Mouse (Mus musculus): ENCODE data around the gene Olfr401. TPM values are rescaled to one million over a fixed set of nuclear protein-coding genes. Genes with fewer than 3 reads are reported as not detected.
"Not testable (repeated sequence)": the region's sequence is repeated elsewhere in the genome, so short reads cannot be mapped to it uniquely, and the experiment has no call there.

The Olfr401 gene
- total RNA-seq (2021) (not detected), polyA plus RNA-seq (2012; rRNA removed) (not detected in 2 replicates)
- long read RNA-seq: 0 reads

GRCm38 (mm10) chr11:74113412-74113811 lies at the start of gene Olfr401:
TSS of gene Olfr401 (plus strand) at chr11:74113712.
- no peaks in the 10 kb centered on the region for H3K79me2 ChIP-seq (replicated peaks; ENCODE audit: control insufficient read depth, insufficient read depth, low read length)
- H3K4me3 ChIP-seq: no peak within 1 kb of the TSS
- TF ChIP-seq CTCF (IDR thresholded peaks at IDR 0.05) (no peak), POLR2A (IDR thresholded peaks at IDR 0.05; ENCODE audit: insufficient read depth, low read depth, low read length) (no peak), EP300 (IDR thresholded peaks at IDR 0.05; ENCODE audit: insufficient read depth, low read depth, low read length) (no peak)
- no peak within 1 kb of the TSS for H3K9ac ChIP-seq (ENCODE audit: low read depth, low read length)
- no peak for DNase-seq
- no peaks in the 10 kb centered on the region for H3K27me3 ChIP-seq (ENCODE audit: control insufficient read depth, insufficient read depth, low read length)
- intact Hi-C loops (cut with DNase I): no loop called here
- no peak within 1 kb of the TSS for H3K27ac ChIP-seq
- H3K4me1 ChIP-seq (ENCODE audit: control insufficient read depth, insufficient read depth, low read length): no peaks in the 10 kb centered on the region
- no peaks in the 10 kb centered on the region for H3K36me3 ChIP-seq (ENCODE audit: control insufficient read depth, insufficient read depth, low read length)

- no peaks in the 10 kb centered on the region for H3K27me3 ChIP-seq (ENCODE audit: control insufficient read depth, insufficient read depth, low read length)
- no peak within 1 kb of the TSS for H3K4me3 ChIP-seq
- no peak for DNase-seq
- no peaks in the 10 kb centered on the region for H3K36me3 ChIP-seq (ENCODE audit: control insufficient read depth, insufficient read depth, low read length)
- WGBS: 83% methylated on average over 1 of the region's 1 CpGs
- intact Hi-C loops (cut with DNase I): no loop called here
- TF ChIP-seq EP300 (IDR thresholded peaks at IDR 0.05; ENCODE audit: insufficient read depth, low read depth, low read length): no peak
- no peak for TF ChIP-seq CTCF (IDR thresholded peaks at IDR 0.05)
- TF ChIP-seq POLR2A (IDR thresholded peaks at IDR 0.05; ENCODE audit: insufficient read depth, low read depth, low read length): no peak
- no peak within 1 kb of the TSS for H3K27ac ChIP-seq
- H3K79me2 ChIP-seq (replicated peaks; ENCODE audit: control insufficient read depth, insufficient read depth, low read length): no peaks in the 10 kb centered on the region
- no peak within 1 kb of the TSS for H3K9ac ChIP-seq (ENCODE audit: low read depth, low read length)
- no peaks in the 10 kb centered on the region for H3K4me1 ChIP-seq (ENCODE audit: control insufficient read depth, insufficient read depth, low read length)
Observed at GRCm38 (mm10) chr11:74069655-74070054, 43.9 kb upstream of the Olfr401 start, which contains the start of gene Zfp616. TSS of gene Zfp616 (plus strand) at chr11:74069955.

DNA sequence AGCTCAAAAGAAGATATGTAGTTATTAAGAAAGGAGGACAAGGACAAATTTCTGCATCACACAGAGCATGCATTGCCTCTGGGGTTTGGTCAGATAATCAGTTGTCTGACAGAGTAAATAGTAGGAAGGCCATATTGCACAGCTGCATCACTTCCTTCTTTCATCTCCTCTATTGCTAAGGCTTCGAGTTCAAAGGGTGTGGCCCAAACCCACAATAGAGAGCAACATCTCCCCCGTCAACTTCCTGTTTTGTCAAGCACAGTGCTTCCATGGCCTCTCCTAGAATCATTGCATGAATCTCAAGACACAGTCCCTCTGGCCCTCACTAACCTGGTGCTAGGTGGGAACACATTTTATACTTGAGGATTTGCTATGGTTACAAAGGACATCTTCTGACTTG lies 12.8 kb upstream of the Olfr401 start:
- TF ChIP-seq CTCF (IDR thresholded peaks at IDR 0.05) (no peak), POLR2A (IDR thresholded peaks at IDR 0.05; ENCODE audit: insufficient read depth, low read depth, low read length) (no peak), EP300 (IDR thresholded peaks at IDR 0.05; ENCODE audit: insufficient read depth, low read depth, low read length) (no peak)
- Histone ChIP-seq H3K4me1 (ENCODE audit: control insufficient read depth, insufficient read depth, low read length) (no peaks in the 10 kb centered on the region), H3K36me3 (ENCODE audit: control insufficient read depth, insufficient read depth, low read length) (no peaks in the 10 kb centered on the region), H3K79me2 (replicated peaks; ENCODE audit: control insufficient read depth, insufficient read depth, low read length) (no peaks in the 10 kb centered on the region), H3K27me3 (ENCODE audit: control insufficient read depth, insufficient read depth, low read length) (no peaks in the 10 kb centered on the region), H3K27ac (no peak overlapping the region), H3K9ac (ENCODE audit: low read depth, low read length) (no peak overlapping the region), H3K4me3 (no peak overlapping the region)
- WGBS: 43% methylated on average over 2 of the region's 2 CpGs
- intact Hi-C loops (cut with DNase I): no loop called here
- DNase-seq: no peak

DNA sequence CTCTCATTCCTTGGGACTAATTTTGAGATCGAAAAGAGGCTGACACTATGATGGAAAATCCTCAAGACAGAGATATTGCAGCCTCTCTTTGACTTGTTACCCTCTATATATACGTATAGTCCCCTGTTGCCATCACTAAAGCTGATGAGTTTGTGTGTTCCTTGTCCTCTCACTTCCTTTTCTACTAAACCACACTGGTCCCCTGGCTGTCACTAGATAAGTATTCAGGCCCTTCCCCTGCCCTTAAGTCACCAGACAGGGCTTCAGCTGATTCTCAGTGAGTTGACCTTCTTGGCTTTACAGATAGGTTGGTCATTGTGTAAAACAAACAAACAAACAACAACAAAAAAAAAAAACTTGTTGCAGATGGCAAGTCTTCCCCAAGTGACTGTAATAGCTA lies 12.0 kb upstream of the Olfr401 start:
- DNase-seq: no peak
- TF ChIP-seq CTCF (IDR thresholded peaks at IDR 0.05) (no peak), POLR2A (IDR thresholded peaks at IDR 0.05; ENCODE audit: insufficient read depth, low read depth, low read length) (no peak), EP300 (IDR thresholded peaks at IDR 0.05; ENCODE audit: insufficient read depth, low read depth, low read length) (no peak)
- no peak overlapping the region for H3K4me3 ChIP-seq
- no peaks in the 10 kb centered on the region for H3K79me2 ChIP-seq (replicated peaks; ENCODE audit: control insufficient read depth, insufficient read depth, low read length)
- no peaks in the 10 kb centered on the region for H3K36me3 ChIP-seq (ENCODE audit: control insufficient read depth, insufficient read depth, low read length)
- WGBS: 28% methylated on average over 2 of the region's 2 CpGs
- H3K4me1 ChIP-seq (ENCODE audit: control insufficient read depth, insufficient read depth, low read length): no peaks in the 10 kb centered on the region
- H3K27me3 ChIP-seq (ENCODE audit: control insufficient read depth, insufficient read depth, low read length): no peaks in the 10 kb centered on the region
- H3K9ac ChIP-seq (ENCODE audit: low read depth, low read length): no peak overlapping the region
- intact Hi-C loops (cut with DNase I): no loop called here
- H3K27ac ChIP-seq: no peak overlapping the region

DNA sequence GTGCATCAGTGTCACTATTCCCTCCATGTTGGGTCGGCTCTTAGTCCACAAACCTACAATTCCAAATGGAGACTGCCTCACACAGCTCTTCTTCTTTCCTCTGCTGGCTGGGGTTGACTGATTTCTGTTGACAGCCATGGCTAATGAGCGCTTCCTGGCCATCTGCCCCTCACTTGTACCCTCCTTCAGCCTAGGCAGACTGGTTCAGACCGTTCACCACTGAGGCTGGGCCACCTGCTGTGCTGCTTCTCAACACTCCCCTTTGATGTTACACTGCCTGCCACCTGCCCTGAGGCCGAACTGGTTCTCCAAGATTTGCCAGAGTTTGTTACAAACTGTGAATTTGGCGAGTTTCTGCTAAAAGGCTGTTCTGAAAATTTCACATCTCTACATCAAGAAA lies 8.4 kb upstream of the Olfr401 start:
- Histone ChIP-seq H3K27me3 (ENCODE audit: control insufficient read depth, insufficient read depth, low read length) (no peaks in the 10 kb centered on the region), H3K4me3 (no peak overlapping the region), H3K79me2 (replicated peaks; ENCODE audit: control insufficient read depth, insufficient read depth, low read length) (no peaks in the 10 kb centered on the region), H3K36me3 (ENCODE audit: control insufficient read depth, insufficient read depth, low read length) (no peaks in the 10 kb centered on the region), H3K9ac (ENCODE audit: low read depth, low read length) (no peak overlapping the region), H3K27ac (no peak overlapping the region), H3K4me1 (ENCODE audit: control insufficient read depth, insufficient read depth, low read length) (no peaks in the 10 kb centered on the region)
- TF ChIP-seq CTCF (IDR thresholded peaks at IDR 0.05) (no peak), EP300 (IDR thresholded peaks at IDR 0.05; ENCODE audit: insufficient read depth, low read depth, low read length) (no peak), POLR2A (IDR thresholded peaks at IDR 0.05; ENCODE audit: insufficient read depth, low read depth, low read length) (no peak)
- 26% methylated on average over 5 of the region's 5 CpGs for WGBS
- DNase-seq: no peak
- intact Hi-C loops (cut with DNase I): no loop called here

DNA sequence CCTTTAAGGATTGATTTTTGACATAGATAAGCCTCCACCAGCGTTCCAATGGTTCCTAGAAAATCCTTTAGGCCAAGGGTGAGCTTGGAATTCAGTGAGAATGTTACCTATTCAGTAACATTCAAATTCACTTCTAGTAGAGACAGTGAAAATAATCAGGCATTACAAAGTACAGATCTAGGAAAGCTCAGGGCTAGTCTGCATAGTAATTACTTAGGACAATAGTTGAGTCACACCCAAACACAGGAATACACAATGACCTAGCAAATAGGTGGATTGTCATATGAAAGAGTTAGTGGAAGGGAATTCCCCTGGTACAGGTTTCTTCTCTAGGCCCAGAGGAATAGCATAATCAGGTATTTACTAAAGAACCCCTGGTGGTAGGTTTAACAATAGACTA lies 26.5 kb downstream of the Olfr401 start:
- H3K79me2 ChIP-seq (replicated peaks; ENCODE audit: control insufficient read depth, insufficient read depth, low read length); H3K4me1 ChIP-seq (ENCODE audit: control insufficient read depth, insufficient read depth, low read length); H3K4me3 ChIP-seq; intact Hi-C loops (cut with DNase I); H3K27me3 ChIP-seq (ENCODE audit: control insufficient read depth, insufficient read depth, low read length); DNase-seq; H3K36me3 ChIP-seq (ENCODE audit: control insufficient read depth, insufficient read depth, low read length); H3K9ac ChIP-seq (ENCODE audit: low read depth, low read length); H3K27ac ChIP-seq: not testable (repeated sequence)
- 17% methylated on average over 1 of the region's 1 CpGs for WGBS

Measured in heart, adult 2 months (tissue).